Mouse (Mus musculus): ENCODE results near the gene Cd22. TPM values are rescaled to one million over a fixed set of nuclear protein-coding genes. Genes with fewer than 3 reads are reported as not detected.
"Not testable (repeated sequence)": the region's sequence is repeated elsewhere in the genome, so short reads cannot be mapped to it uniquely, and the experiment has no call there.

The Cd22 gene
- 0.19 and 0.29 TPM in 2 replicates for polyA plus RNA-seq (2015; fragmentation: Nextera tagmentation; extraction: Ambion mirVana)

DNA sequence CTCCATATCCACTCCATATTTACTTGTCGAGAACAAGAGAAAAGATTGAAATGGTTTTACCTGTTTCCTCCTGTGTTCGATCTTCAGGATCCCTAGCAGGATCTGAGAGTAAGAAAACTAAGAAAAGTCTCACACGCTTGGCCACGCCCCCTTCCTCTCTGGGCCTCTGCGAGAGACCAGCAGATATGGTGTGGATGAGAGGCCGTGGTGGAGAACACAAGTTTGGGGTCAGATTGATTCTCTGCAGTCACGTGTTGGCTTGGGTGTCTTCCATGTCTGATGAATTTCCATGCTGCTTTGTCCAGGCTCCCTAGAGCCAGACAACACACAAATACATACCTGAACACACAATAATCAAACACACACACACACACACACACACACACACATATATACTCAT is at the start of gene Cd22:
TSS of gene Cd22 (minus strand) at position 167 of the 400 bp plus-strand sequence.
- Histone ChIP-seq H3K27me3 (ENCODE audit: insufficient read depth, low read length) (no peaks in the 10 kb centered on the region), H3K9ac (replicated peaks; ENCODE audit: low read length) (no peak within 1 kb of the TSS), H3K9me3 (ENCODE audit: low read length) (no peaks in the 10 kb centered on the region), H3K36me3 (ENCODE audit: insufficient read depth, low read length) (no peaks in the 10 kb centered on the region), H3K4me2 (replicated peaks; ENCODE audit: low read depth, low read length) (no peak within 1 kb of the TSS), H3K4me1 (ENCODE audit: insufficient read depth, low read length) (no peaks in the 10 kb centered on the region), H3K4me3 (ENCODE audit: low read length) (no peak within 1 kb of the TSS), H3K27ac (ENCODE audit: low read length) (no peak within 1 kb of the TSS)
- 65% methylated on average over 7 of the region's 7 CpGs for WGBS
- no peak for ATAC-seq (ENCODE audit: low FRiP score, low TSS enrichment)

DNA sequence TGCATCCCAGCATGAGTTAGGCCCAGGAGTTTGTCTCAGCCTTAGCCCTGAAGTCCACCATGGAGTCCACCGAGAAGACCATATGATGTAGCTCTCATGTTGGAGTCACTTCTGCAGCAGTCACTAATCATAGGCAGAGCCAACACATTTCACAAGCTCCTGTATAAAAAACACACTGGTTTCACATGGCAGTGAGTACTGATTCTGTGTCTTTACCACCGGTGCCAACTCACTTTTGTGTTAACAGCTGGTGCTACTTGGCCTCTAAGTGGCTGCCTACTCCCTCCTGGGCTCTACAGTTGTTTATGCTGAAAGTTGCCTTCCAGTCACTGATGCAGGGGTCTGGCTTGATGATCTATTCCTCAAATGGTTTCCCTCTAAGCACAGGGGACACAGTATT is 44.4 kb upstream of the Cd22 start, which contains the start of gene Hamp2:
TSS of gene Hamp2 (minus strand) at position 101 of the 400 bp plus-strand sequence.
- not testable (repeated sequence) for H3K9me3 ChIP-seq (ENCODE audit: low read length); H3K4me3 ChIP-seq (ENCODE audit: low read length); ATAC-seq (ENCODE audit: low FRiP score, low TSS enrichment); H3K4me2 ChIP-seq (replicated peaks; ENCODE audit: low read depth, low read length); H3K27me3 ChIP-seq (ENCODE audit: insufficient read depth, low read length); H3K9ac ChIP-seq (replicated peaks; ENCODE audit: low read length); H3K27ac ChIP-seq (ENCODE audit: low read length); H3K4me1 ChIP-seq (ENCODE audit: insufficient read depth, low read length); H3K36me3 ChIP-seq (ENCODE audit: insufficient read depth, low read length)
- WGBS, result 86% methylated on average over 2 of the region's 2 CpGs

- no peak for ATAC-seq (ENCODE audit: low FRiP score, low TSS enrichment)
- no peaks in the 10 kb centered on the region for H3K27me3 ChIP-seq (ENCODE audit: insufficient read depth, low read length)
- no peak overlapping the region for H3K4me2 ChIP-seq (replicated peaks; ENCODE audit: low read depth, low read length)
- no peak overlapping the region for H3K27ac ChIP-seq (ENCODE audit: low read length)
- H3K4me1 ChIP-seq (ENCODE audit: insufficient read depth, low read length), result no peaks in the 10 kb centered on the region
- 65% methylated on average over 3 of the region's 3 CpGs for WGBS
- H3K4me3 ChIP-seq (ENCODE audit: low read length), result no peak overlapping the region
- no peaks in the 10 kb centered on the region for H3K9me3 ChIP-seq (ENCODE audit: low read length)
- no peaks in the 10 kb centered on the region for H3K36me3 ChIP-seq (ENCODE audit: insufficient read depth, low read length)
- no peak overlapping the region for H3K9ac ChIP-seq (replicated peaks; ENCODE audit: low read length)
These were observed 43.9 kb upstream of the Cd22 start for GRCm38 (mm10) chr7:30924071-30924470.

DNA sequence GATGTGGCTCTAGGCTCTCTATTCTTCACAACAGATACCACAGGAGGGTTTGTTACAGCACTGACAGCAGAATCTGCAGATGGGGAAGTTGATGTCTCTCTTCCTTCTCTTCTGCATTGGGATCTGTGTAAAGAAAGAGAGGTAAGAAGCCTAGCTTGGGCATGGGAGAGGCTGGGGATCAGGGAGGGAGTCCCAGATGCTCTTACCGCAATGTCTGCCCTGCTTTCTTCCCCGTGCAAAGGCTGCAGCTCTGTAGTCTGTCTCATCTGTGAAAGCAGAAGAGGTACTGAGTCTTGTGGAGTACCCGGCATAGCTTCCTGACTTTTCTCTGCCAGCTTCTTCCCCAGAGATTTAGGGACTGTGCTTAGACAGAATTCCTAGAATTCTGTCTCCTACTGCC is 42.3 kb upstream of the Cd22 start:
- 67% methylated on average over 3 of the region's 3 CpGs for WGBS
- not testable (repeated sequence) for H3K27ac ChIP-seq (ENCODE audit: low read length); H3K36me3 ChIP-seq (ENCODE audit: insufficient read depth, low read length); H3K4me2 ChIP-seq (replicated peaks; ENCODE audit: low read depth, low read length); H3K4me1 ChIP-seq (ENCODE audit: insufficient read depth, low read length); H3K9ac ChIP-seq (replicated peaks; ENCODE audit: low read length); H3K27me3 ChIP-seq (ENCODE audit: insufficient read depth, low read length); H3K9me3 ChIP-seq (ENCODE audit: low read length); ATAC-seq (ENCODE audit: low FRiP score, low TSS enrichment); H3K4me3 ChIP-seq (ENCODE audit: low read length)

GRCm38 (mm10) chr7:30920217-30920616 is 40.1 kb upstream of the Cd22 start:
- no peak overlapping the region for H3K27ac ChIP-seq (ENCODE audit: low read length)
- WGBS, result 56% methylated on average over 3 of the region's 3 CpGs
- no peak overlapping the region for H3K4me2 ChIP-seq (replicated peaks; ENCODE audit: low read depth, low read length)
- no peak overlapping the region for H3K9ac ChIP-seq (replicated peaks; ENCODE audit: low read length)
- H3K4me3 ChIP-seq (ENCODE audit: low read length), result no peak overlapping the region
- no peaks in the 10 kb centered on the region for H3K4me1 ChIP-seq (ENCODE audit: insufficient read depth, low read length)
- no peaks in the 10 kb centered on the region for H3K36me3 ChIP-seq (ENCODE audit: insufficient read depth, low read length)
- no peaks in the 10 kb centered on the region for H3K27me3 ChIP-seq (ENCODE audit: insufficient read depth, low read length)
- ATAC-seq (ENCODE audit: low FRiP score, low TSS enrichment), result no peak
- no peaks in the 10 kb centered on the region for H3K9me3 ChIP-seq (ENCODE audit: low read length)

- no peak overlapping the region; the same call in 1 of the 2 replicates for H3K9ac ChIP-seq (replicated peaks; ENCODE audit: low read length)
- ATAC-seq (ENCODE audit: low FRiP score, low TSS enrichment), result no peak
- H3K4me3 ChIP-seq (ENCODE audit: low read length), result no peak overlapping the region
- H3K27me3 ChIP-seq (ENCODE audit: insufficient read depth, low read length), result no peaks in the 10 kb centered on the region
- no peaks in the 10 kb centered on the region for H3K9me3 ChIP-seq (ENCODE audit: low read length)
- H3K4me1 ChIP-seq (ENCODE audit: insufficient read depth, low read length), result no peaks in the 10 kb centered on the region
- 51% methylated on average over 4 of the region's 4 CpGs for WGBS
- no peaks in the 10 kb centered on the region for H3K36me3 ChIP-seq (ENCODE audit: insufficient read depth, low read length)
- H3K27ac ChIP-seq (ENCODE audit: low read length), result no peak overlapping the region
- H3K4me2 ChIP-seq (replicated peaks; ENCODE audit: low read depth, low read length), result no peak overlapping the region
These were observed 37.1 kb upstream of the Cd22 start for GRCm38 (mm10) chr7:30917219-30917618.

DNA sequence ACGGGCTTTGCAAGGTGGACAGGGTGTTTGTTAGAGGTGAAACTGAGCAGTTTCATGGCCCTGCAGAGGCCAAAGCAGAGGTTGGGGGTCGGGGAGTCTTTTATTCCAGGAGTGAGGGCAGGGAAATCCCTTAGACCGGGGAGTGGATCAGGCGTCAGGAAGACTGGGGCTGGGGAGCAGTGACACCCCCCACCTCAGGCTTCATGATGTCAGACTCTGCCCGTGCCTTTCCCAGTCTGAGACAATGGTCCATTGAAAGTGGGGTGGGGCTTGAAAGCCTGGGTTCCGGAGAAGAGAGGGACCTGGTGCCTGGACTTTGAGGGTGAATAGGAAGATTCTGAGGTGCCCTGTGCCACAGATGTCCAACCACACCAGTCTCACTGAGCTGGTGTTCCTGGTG is 36.6 kb upstream of the Cd22 start:
- Histone ChIP-seq H3K9me3 (ENCODE audit: low read length) (no peaks in the 10 kb centered on the region), H3K27me3 (ENCODE audit: insufficient read depth, low read length) (no peaks in the 10 kb centered on the region), H3K27ac (ENCODE audit: low read length) (no peak overlapping the region), H3K9ac (replicated peaks; ENCODE audit: low read length) (no peak overlapping the region), H3K36me3 (ENCODE audit: insufficient read depth, low read length) (no peaks in the 10 kb centered on the region), H3K4me3 (ENCODE audit: low read length) (no peak overlapping the region), H3K4me2 (replicated peaks; ENCODE audit: low read depth, low read length) (no peak overlapping the region), H3K4me1 (ENCODE audit: insufficient read depth, low read length) (no peaks in the 10 kb centered on the region)
- 34% methylated on average over 6 of the region's 6 CpGs for WGBS
- ATAC-seq (ENCODE audit: low FRiP score, low TSS enrichment), result no peak

DNA sequence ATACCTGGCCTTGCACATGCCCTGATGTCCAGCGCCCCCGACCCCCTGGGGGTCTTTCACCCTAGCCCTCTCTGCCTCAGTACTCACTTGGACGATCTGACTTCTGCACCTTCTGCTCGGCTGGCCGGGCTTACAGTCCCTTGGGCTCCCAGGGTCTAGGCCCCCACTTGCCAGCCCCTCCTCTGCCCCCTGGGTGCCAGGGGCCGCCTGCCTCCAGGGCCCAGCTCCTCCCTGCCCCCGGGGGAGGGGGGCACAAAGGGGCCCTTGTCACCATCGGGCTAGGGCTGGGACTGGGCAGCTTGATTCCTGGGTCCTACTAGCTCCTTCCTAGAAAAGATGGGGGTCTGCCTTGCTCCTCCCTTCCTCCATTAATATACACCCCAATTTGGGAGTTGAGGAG is 34.6 kb upstream of the Cd22 start, which contains the start of gene Mag:
TSS of gene Mag (minus strand) at position 142 of the 400 bp plus-strand sequence.
- Histone ChIP-seq H3K9me3 (ENCODE audit: low read length) (no peaks in the 10 kb centered on the region), H3K36me3 (ENCODE audit: insufficient read depth, low read length) (no peaks in the 10 kb centered on the region), H3K4me1 (ENCODE audit: insufficient read depth, low read length) (no peaks in the 10 kb centered on the region), H3K4me3 (ENCODE audit: low read length) (no peak within 1 kb of the TSS), H3K9ac (replicated peaks; ENCODE audit: low read length) (no peak within 1 kb of the TSS), H3K4me2 (replicated peaks; ENCODE audit: low read depth, low read length) (no peak within 1 kb of the TSS), H3K27me3 (ENCODE audit: insufficient read depth, low read length) (no peaks in the 10 kb centered on the region), H3K27ac (ENCODE audit: low read length) (no peak within 1 kb of the TSS)
- WGBS, result 73% methylated on average over 7 of the region's 8 CpGs
- no peak for ATAC-seq (ENCODE audit: low FRiP score, low TSS enrichment)

DNA sequence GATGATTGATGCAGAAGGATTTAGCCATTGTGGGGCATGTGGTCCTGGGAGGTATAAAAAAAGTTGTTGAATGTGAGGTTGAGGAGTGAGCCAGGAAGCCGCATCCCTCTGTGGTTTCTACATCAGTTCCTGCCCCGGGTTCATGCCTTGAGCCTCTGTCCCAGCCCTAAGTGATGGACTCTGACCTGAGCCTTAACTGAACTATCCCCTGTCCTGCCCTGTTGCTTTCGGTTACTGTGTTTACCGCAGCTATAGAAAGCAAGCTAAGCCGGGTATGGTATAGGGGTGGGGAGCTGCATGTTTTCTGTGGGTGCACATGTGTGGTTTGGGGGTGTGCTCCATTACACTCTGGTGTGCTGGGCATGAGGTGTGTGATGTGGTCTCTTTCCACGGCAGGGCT is 29.6 kb upstream of the Cd22 start:
- Histone ChIP-seq H3K9me3 (ENCODE audit: low read length) (no peaks in the 10 kb centered on the region), H3K36me3 (ENCODE audit: insufficient read depth, low read length) (no peaks in the 10 kb centered on the region), H3K4me2 (replicated peaks; ENCODE audit: low read depth, low read length) (no peak overlapping the region), H3K27ac (ENCODE audit: low read length) (no peak overlapping the region), H3K4me1 (ENCODE audit: insufficient read depth, low read length) (peaks cover 6% of the 10 kb centered on the region), H3K9ac (replicated peaks; ENCODE audit: low read length) (no peak overlapping the region), H3K4me3 (ENCODE audit: low read length) (no peak overlapping the region), H3K27me3 (ENCODE audit: insufficient read depth, low read length) (0 out of 2 replicates have a peak, but pooled peaks cover 2% of the 10 kb centered on the region)
- no peak for ATAC-seq (ENCODE audit: low FRiP score, low TSS enrichment)
- WGBS, result 83% methylated on average over 6 of the region's 6 CpGs

- Histone ChIP-seq H3K27me3 (ENCODE audit: insufficient read depth, low read length) (0 out of 2 replicates have a peak, but pooled peaks cover 2% of the 10 kb centered on the region), H3K9ac (replicated peaks; ENCODE audit: low read length) (no peak overlapping the region), H3K27ac (ENCODE audit: low read length) (no peak overlapping the region), H3K9me3 (ENCODE audit: low read length) (no peaks in the 10 kb centered on the region), H3K4me2 (replicated peaks; ENCODE audit: low read depth, low read length) (peak overlapping the region; percentile 62), H3K4me1 (ENCODE audit: insufficient read depth, low read length) (peaks cover 6% of the 10 kb centered on the region), H3K4me3 (ENCODE audit: low read length) (peak overlapping the region; percentile 39), H3K36me3 (ENCODE audit: insufficient read depth, low read length) (no peaks in the 10 kb centered on the region)
- no peak; the same call in none of the 2 replicates for ATAC-seq (ENCODE audit: low FRiP score, low TSS enrichment)
- WGBS, result 17% methylated on average over 16 of the region's 17 CpGs
These were observed 28.9 kb upstream of the Cd22 start for GRCm38 (mm10) chr7:30908992-30909431.

Measured in kidney, embryonic 16.5 days (tissue).